Mouse (Mus musculus) hindbrain, embryonic 16.5 days (tissue): ENCODE data around the gene Mrtfb. TPM values are rescaled to one million over a fixed set of nuclear protein-coding genes. Genes with fewer than 3 reads are reported as not detected.

Experiments
- ATAC-seq: fragments of 200-750 bp; cut with Nextera tagmentation; 2 replicates; pipeline ENCODE4 v1.8.0; 2017; ENCODE audit warnings: moderate TSS enrichment, moderate library complexity
- H3K27ac ChIP-seq: fragments of 300-500 bp; sonication (generic); 2 replicates; pipeline ENCODE4 v1.5.1; 2014; ENCODE audit warnings: low read depth, mild to moderate bottlenecking, control low read depth, low read length, moderate library complexity
- H3K27me3 ChIP-seq: fragments of 300-500 bp; sonication (generic); replicated peaks from 2 replicates; pipeline ENCODE4 v1.6.1; 2014; ENCODE audit warnings: low read length; ENCODE audit not compliant: control insufficient read depth, insufficient read depth
- H3K36me3 ChIP-seq: fragments of 300-500 bp; sonication (generic); 2 replicates; pipeline ENCODE4 v1.6.1; 2014; ENCODE audit warnings: mild to moderate bottlenecking, low read length, moderate library complexity, mixed read lengths; ENCODE audit not compliant: control insufficient read depth, insufficient read depth
- H3K4me1 ChIP-seq: fragments of 300-500 bp; sonication (generic); 2 replicates; pipeline ENCODE4 v1.6.1; 2014; ENCODE audit warnings: low read depth, low read length; ENCODE audit not compliant: control insufficient read depth, insufficient read depth
- H3K4me2 ChIP-seq: fragments of 300-500 bp; sonication (generic); 2 replicates; pipeline ENCODE4 v1.6.1; 2014; ENCODE audit warnings: mild to moderate bottlenecking, low read length, control low read depth, moderate library complexity
- H3K4me3 ChIP-seq: fragments of 300-500 bp; sonication (generic); 2 replicates; pipeline ENCODE4 v1.5.1; 2014; ENCODE audit warnings: mild to moderate bottlenecking, low read length, control low read depth, moderate library complexity
- H3K9ac ChIP-seq: fragments of 300-500 bp; sonication (generic); 2 replicates; pipeline ENCODE4 v1.6.1; 2014; ENCODE audit warnings: low read depth, mild to moderate bottlenecking, control low read depth, low read length, moderate library complexity
- H3K9me3 ChIP-seq: fragments of 300-500 bp; sonication (generic); 2 replicates; pipeline ENCODE4 v1.6.1; 2014; ENCODE audit warnings: mild to moderate bottlenecking, low read length, moderate library complexity; ENCODE audit not compliant: control insufficient read depth
- WGBS: fragments of 180-500 bp; shearing (Covaris S2); extraction: QIAGEN DNeasy Blood & Tissue Kit; methylation state at CpG from one replicate; pipeline ENCODE4 v1.1.7; 2014; 5-methylcytosine and 5-hydroxymethylcytosine counted together
- polyA plus RNA-seq: library from polyadenylated mRNA; unstranded; fragments of >200 nt; fragmentation: Nextera tagmentation; extraction: Ambion mirVana; gene quantifications from 2 replicates; pipeline ENCODE4 v1.2.1, GENCODE M21; 2015

Gene Mrtfb
- polyA plus RNA-seq, 1 experiment from 2014 or later = 10.5 TPM

DNA sequence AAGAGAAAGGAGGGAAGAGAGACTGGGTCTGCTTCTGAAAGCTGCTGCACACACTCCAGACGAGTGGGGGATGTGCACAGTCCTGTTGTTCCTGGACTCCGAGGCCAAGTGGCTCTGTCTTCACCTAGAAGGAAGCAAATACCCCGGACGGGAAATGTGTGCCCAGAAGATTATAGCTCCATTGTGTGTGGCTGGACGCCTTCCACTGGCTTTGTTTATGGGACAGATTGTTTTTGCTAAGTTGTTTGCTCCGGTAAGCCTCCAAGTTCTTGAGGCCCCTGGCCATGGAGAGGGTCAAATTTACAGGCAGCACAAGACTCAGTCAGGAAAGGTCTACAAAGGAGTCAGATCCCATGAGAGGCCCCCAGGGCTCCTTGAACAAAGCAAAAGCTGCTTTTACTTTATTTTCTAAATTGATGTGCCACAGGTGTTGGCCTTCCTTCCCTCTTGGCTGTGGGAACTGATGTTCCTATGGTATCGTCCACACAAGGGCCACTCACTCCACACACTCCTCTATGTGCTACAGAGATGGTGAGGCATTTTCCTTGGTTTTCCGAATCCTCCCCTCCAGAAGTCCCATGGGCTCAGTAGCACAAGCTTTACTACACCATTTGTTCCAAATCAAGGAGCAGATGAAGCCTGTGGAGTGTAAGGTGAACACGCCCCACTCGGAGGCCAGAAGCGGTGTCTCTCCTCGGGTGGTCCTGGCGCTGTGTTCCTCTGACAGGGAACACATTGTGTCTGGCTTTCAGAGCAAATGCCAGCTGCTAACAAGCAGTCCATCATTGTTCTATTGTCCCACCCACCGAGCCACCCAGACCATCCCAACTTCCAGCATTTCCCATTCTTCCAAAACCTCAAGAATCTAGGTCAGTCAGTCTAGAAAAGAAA, 23.1 kb upstream of the Mrtfb start:
- no peak overlapping the region for H3K4me3 ChIP-seq
- no peak for ATAC-seq
- no peak overlapping the region for H3K27ac ChIP-seq
- no peak overlapping the region for H3K9ac ChIP-seq
- H3K9me3 ChIP-seq = no peaks in the 10 kb centered on the region
- no peaks in the 10 kb centered on the region for H3K36me3 ChIP-seq
- 55% methylated on average over 14 of the region's 14 CpGs for WGBS
- no peaks in the 10 kb centered on the region for H3K27me3 ChIP-seq
- H3K4me2 ChIP-seq = no peak overlapping the region
- no peaks in the 10 kb centered on the region for H3K4me1 ChIP-seq

DNA sequence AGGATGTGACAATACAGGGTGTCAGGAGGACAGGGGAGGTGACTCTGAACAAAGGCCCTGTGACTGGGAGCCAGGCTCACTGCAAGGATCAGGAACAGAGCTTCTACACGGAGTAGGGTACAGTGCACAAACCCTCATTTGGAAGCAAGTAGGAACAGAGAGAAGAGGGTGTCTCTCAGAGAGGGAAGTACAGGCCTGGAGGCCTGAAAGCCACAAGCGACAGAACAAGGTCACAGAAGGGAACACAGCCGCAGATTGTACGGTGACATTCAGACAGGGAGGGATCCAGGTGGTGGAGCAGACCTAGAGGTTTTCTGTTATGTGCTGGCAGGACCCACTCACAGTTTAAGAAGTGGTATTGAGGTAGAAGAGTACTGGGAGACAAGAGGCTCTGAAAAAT, 17.2 kb upstream of the Mrtfb start:
- Histone ChIP-seq H3K4me3 (no peak overlapping the region), H3K4me1 (no peaks in the 10 kb centered on the region), H3K9me3 (no peaks in the 10 kb centered on the region), H3K36me3 (no peaks in the 10 kb centered on the region), H3K27me3 (no peaks in the 10 kb centered on the region), H3K9ac (no peak overlapping the region), H3K27ac (no peak overlapping the region), H3K4me2 (no peak overlapping the region)
- no peak for ATAC-seq
- WGBS = 80% methylated on average over 4 of the region's 4 CpGs

DNA sequence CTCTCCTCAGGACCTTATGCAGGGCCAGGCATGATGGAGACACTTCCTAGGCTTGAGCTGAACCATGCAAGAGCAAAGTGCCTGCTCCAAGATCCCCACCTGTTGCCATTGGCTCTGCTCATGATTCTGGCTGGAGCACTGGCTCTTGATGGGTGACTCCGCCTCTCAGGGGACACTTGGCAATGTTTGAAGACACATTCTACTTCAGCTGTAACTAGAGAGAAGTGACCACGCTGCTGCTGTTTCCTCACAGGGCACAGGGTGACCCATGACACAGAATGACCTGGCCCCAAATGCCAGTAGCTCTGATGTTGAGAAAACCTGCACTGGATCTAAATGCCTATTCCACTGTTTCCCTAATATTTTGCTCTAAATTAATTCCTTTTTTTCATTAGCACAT, 16.7 kb upstream of the Mrtfb start:
- H3K27ac ChIP-seq = no peak overlapping the region
- no peaks in the 10 kb centered on the region for H3K27me3 ChIP-seq
- H3K4me3 ChIP-seq = no peak overlapping the region
- H3K36me3 ChIP-seq = no peaks in the 10 kb centered on the region
- WGBS = 75% methylated on average over 2 of the region's 2 CpGs
- no peaks in the 10 kb centered on the region for H3K4me1 ChIP-seq
- no peak overlapping the region for H3K4me2 ChIP-seq
- no peak overlapping the region for H3K9ac ChIP-seq
- no peak for ATAC-seq
- H3K9me3 ChIP-seq = no peaks in the 10 kb centered on the region

DNA sequence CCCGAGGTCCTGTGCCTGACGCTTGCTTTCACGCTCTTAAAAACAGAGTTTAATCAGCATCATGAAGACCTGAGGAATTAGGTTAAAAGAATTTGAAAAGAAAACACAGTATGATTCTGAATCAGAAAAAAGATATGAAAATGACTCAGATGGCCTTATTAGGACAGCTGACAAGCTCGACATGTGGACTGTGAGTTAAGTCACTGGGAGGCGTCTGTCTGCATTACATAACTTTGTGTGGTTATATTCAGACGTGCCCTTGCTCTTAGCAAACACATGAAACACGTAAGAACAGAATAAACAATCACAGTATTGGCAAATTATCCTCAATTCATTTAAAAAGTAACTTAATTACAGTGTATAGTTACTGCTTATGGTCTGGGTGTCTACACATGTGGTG, 16.0 kb upstream of the Mrtfb start:
- 77% methylated on average over 7 of the region's 7 CpGs for WGBS
- Histone ChIP-seq H3K9ac (no peak overlapping the region), H3K4me3 (no peak overlapping the region), H3K4me1 (no peaks in the 10 kb centered on the region), H3K4me2 (no peak overlapping the region), H3K9me3 (no peaks in the 10 kb centered on the region), H3K27me3 (no peaks in the 10 kb centered on the region), H3K27ac (no peak overlapping the region), H3K36me3 (no peaks in the 10 kb centered on the region)
- no peak for ATAC-seq

DNA sequence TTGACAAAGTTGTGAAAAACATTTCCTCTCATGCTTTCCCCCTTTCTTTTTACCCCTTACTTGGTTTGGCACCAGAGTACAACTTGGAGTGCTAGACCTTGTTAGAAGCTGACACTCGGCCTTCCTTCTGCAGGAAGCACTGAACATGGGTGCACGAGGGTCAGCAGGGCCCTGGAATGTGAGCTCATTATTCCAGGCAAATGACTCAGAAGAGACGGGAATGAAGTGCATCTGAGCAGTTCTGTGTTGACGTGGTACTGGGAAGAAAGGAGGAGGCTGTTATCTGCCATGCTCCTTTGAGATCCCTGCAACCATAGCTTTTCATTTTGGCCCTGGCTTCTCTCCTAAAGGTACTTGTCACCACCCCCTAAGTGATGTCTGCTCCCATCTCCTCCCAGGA, 10.6 kb upstream of the Mrtfb start:
- H3K9ac ChIP-seq = no peak overlapping the region
- H3K9me3 ChIP-seq = no peaks in the 10 kb centered on the region
- ATAC-seq = no peak
- WGBS = 23% methylated on average over 4 of the region's 4 CpGs
- H3K4me2 ChIP-seq = no peak overlapping the region
- no peaks in the 10 kb centered on the region for H3K36me3 ChIP-seq
- H3K27ac ChIP-seq = no peak overlapping the region
- no peaks in the 10 kb centered on the region for H3K4me1 ChIP-seq
- H3K27me3 ChIP-seq = no peaks in the 10 kb centered on the region
- H3K4me3 ChIP-seq = no peak overlapping the region

DNA sequence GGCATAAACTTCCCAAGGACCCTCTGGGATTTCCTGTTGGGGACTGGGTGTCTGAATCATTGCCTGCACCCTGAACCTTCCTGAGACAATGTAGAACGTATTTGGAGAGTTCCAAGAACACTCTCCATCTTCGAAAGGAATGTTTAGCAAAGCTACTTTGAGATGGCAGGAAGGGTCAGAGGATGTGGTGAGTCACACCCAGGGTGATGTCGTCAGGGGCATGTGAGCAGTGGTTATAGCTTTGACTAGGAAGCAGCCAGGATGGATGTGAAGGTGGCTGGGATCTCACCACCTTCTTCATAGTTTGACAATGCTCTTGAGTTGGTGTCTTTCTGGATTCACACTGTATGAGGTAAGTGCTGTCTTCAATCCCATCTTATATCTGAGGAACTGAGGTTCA, 9.4 kb upstream of the Mrtfb start:
- Histone ChIP-seq H3K4me3 (no peak overlapping the region), H3K36me3 (no peaks in the 10 kb centered on the region), H3K4me1 (no peaks in the 10 kb centered on the region), H3K27ac (no peak overlapping the region), H3K27me3 (no peaks in the 10 kb centered on the region; the same call in 1 of the 2 replicates), H3K9ac (no peak overlapping the region), H3K4me2 (no peak overlapping the region), H3K9me3 (no peaks in the 10 kb centered on the region)
- no peak for ATAC-seq
- WGBS = 71% methylated on average over 3 of the region's 3 CpGs

DNA sequence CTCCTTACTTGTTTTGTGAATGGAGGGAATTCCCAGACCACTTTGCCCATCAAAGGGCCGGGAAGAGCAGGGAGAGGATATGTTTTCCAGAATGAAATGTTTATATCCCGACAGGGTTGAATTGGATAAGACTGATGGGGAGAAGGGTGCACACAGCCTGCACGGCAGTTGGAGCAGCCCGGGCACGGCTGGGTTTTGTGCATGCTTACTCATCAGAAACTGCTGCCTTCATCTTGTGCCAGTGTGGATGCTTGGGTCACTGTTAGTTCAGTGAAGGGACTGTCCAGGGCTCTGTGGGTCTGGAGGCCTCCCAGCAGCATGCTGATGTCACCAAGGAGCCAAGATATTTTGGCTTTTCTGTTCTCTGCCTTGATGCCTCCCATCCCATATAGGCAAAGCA, 6.2 kb upstream of the Mrtfb start:
- Histone ChIP-seq H3K9me3 (no peaks in the 10 kb centered on the region), H3K36me3 (no peaks in the 10 kb centered on the region), H3K4me2 (no peak overlapping the region), H3K4me1 (no peaks in the 10 kb centered on the region), H3K9ac (no peak overlapping the region), H3K4me3 (no peak overlapping the region), H3K27ac (no peak overlapping the region), H3K27me3 (no peaks in the 10 kb centered on the region; the same call in 1 of the 2 replicates)
- no peak for ATAC-seq
- WGBS = 88% methylated on average over 5 of the region's 5 CpGs

DNA sequence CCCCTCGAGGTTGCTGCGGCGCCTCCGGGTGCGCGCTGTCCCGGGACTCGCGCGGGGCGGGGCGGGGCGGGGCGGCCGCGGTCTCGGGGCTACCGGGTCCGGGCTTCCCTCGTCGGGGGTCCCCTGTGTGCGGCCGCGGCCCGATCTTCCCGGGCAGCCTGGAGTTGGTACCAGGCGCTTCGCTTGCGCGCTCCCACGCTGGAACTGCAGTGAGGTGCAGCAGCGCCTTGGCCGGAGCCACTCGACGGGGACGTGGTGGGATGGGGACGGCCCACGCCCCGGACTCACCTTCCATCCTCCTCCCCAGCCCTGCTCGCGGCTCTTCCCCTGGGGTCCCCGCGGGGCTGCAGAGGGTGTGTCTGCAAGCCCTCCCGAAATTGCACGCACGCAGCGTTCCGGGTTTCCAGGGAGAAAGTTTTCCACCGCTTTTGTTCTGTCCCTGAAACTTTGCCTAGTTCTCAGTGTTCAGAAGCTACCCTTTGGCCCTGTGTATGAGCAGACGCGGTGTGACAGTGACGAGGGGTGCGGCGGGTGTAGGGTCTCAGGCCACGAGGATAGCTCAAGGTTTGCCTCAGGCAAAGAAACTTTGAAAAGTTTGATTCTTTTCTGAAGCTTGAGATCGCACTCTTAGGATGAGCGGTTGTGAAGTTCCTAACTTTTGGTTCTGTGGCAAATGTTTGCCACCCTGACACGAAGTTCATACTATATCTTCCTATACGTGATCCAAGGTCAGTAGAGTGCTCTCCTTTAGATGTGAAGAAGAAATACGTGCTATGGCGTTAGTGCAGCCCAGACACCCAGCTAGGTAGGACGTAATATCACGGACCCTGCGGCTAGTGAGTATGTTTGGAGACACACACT, 616 bp downstream of the Mrtfb start:
- WGBS = 6% methylated on average over 44 of the region's 64 CpGs
- ATAC-seq = peak; percentile 72; the same call in 1 of the 2 replicates
- peaks cover 12% of the 10 kb centered on the region for H3K4me1 ChIP-seq

DNA sequence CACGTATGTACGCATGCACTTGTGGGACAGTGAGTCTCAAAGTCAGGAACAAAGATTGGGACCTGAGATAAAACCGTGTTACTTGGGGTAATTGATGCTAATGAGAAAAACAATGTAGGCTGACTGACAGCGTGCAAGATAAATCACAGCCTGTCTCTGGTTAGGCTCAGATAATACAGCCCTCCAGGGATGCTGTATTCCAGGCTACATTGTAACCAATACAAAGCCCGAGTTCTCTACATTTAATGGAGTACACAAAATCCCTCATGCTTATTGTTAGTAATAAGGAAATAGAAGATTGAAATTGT, 1.2 kb downstream of the Mrtfb start:
- H3K4me3 ChIP-seq = peak overlapping the region; percentile 92
- 24% methylated on average over 5 of the region's 5 CpGs for WGBS
- H3K9me3 ChIP-seq = no peaks in the 10 kb centered on the region
- H3K9ac ChIP-seq = peak overlapping the region; percentile 96
- no peaks in the 10 kb centered on the region for H3K36me3 ChIP-seq
- ATAC-seq = no peak
- no peak overlapping the region for H3K27ac ChIP-seq
- peak overlapping the region; percentile 93 for H3K4me2 ChIP-seq
- H3K27me3 ChIP-seq = no peaks in the 10 kb centered on the region
- H3K4me1 ChIP-seq = peaks cover 12% of the 10 kb centered on the region

More for the DNA sequence above, 616 bp downstream of the Mrtfb start:
- H3K27me3 ChIP-seq = no peaks in the 10 kb centered on the region
- peak overlapping the region; percentile 94 for H3K27ac ChIP-seq
- peak overlapping the region; percentile 93 for H3K4me2 ChIP-seq
- H3K36me3 ChIP-seq = no peaks in the 10 kb centered on the region
- peak overlapping the region; percentile 92 for H3K4me3 ChIP-seq
- no peaks in the 10 kb centered on the region for H3K9me3 ChIP-seq
- peak overlapping the region; percentile 96 for H3K9ac ChIP-seq
